ENCODE assay signal across 20 mouse cellular contexts in the genomic region with DNA sequence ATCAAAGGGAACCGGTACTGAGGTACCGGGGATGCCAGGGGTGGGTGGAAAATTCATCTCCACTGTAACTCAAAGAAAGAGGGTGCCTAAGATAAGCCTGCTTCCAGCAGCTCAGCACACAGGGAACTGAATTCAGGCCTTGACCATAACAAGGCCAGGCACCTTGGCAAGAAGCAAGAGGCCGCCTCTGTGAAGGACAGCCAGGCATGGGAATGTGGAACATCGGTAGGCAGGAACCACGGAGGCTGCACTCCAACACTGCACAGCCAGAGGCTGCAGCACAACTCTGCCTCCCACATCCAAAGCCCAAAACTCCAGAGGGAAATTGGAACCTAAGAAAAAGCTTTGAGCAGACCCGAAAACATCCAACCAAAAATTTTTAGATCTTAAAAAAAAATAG.
DNase-seq lines count a peak whose midpoint lies in the region; ATAC-seq and TF ChIP-seq lines count a peak whose summit lies in the region.
"Had no signal": no experiment of that assay in that cellular context is flagged by ENCODE, and none has a peak within 500 bp of the region (broad histone marks: within the 10 kb centered on the region; RNA-seq: fewer than 3 reads in every experiment).

No protein-coding gene starts in this region.

- H3K27ac ChIP-seq in intestine, postnatal 0 days (ENCODE audit: low read depth, low read length): no peak overlapping the region
- H3K27ac ChIP-seq in forebrain, embryonic 16.5 days (ENCODE audit: low read length): no peak overlapping the region
- H3K27ac ChIP-seq: embryonic facial prominence, embryonic 13.5 days; gastrocnemius, adult 2 months; hindbrain, embryonic 13.5 days; kidney, embryonic 15.5 days; midbrain, embryonic 15.5 days had no signal

- no peak overlapping the region for H3K4me2 ChIP-seq in intestine, postnatal 0 days (replicated peaks; ENCODE audit: low read depth)
- H3K4me2 ChIP-seq in forebrain, embryonic 16.5 days (ENCODE audit: low read length): no peak overlapping the region
- H3K4me2 ChIP-seq: embryonic facial prominence, embryonic 13.5 days; heart, embryonic 11.5 days; hindbrain, embryonic 13.5 days; kidney, embryonic 15.5 days; liver, embryonic 11.5 days; midbrain, embryonic 15.5 days had no signal

- no peak for TF ChIP-seq CTCF in intestine, postnatal 0 days (IDR thresholded peaks at IDR 0.05; ENCODE audit: low read depth)

- no peaks in the 10 kb centered on the region for H3K36me3 ChIP-seq in intestine, postnatal 0 days (ENCODE audit: control insufficient read depth, insufficient read depth)
- no peaks in the 10 kb centered on the region for H3K36me3 ChIP-seq in forebrain, embryonic 16.5 days (ENCODE audit: control insufficient read depth, insufficient read depth)
- H3K36me3 ChIP-seq: embryonic facial prominence, embryonic 13.5 days; hindbrain, embryonic 13.5 days; kidney, embryonic 15.5 days; midbrain, embryonic 15.5 days had no signal

- DNase-seq in layer of hippocampus, postnatal 36 days: peak; percentile 28 to 40
- DNase-seq in layer of hippocampus, adult 9-10 months (ENCODE audit: low spot score): no peak
- DNase-seq in testis, postnatal 14 days (ENCODE audit: low spot score): peak; percentile 65
- no peak for DNase-seq in testis, postnatal 10 days (ENCODE audit: low spot score)
- DNase-seq in adrenal gland, postnatal 36 days: peak; percentile 72 to 83
- DNase-seq: cerebellum, adult 9-11 months; forebrain, postnatal 0 days; gastrocnemius, adult 2 months; heart, postnatal 14 days; lung, adult 18-20 months; lung, postnatal 14 days had no signal

- no peak for ATAC-seq in intestine, postnatal 0 days
- ATAC-seq in forebrain, embryonic 16.5 days: no peak
- ATAC-seq: forebrain, postnatal 0 days; midbrain, embryonic 15.5 days had no signal

- no peaks in the 10 kb centered on the region for H3K4me1 ChIP-seq in intestine, postnatal 0 days (replicated peaks; ENCODE audit: control insufficient read depth, insufficient read depth, low read length)
- H3K4me1 ChIP-seq in forebrain, embryonic 16.5 days (replicated peaks; ENCODE audit: control insufficient read depth, insufficient read depth, low read length): peaks cover 3% of the 10 kb centered on the region
- H3K4me1 ChIP-seq: embryonic facial prominence, embryonic 13.5 days; hindbrain, embryonic 13.5 days; kidney, embryonic 15.5 days; megakaryocyte, embryonic 14.5 days; midbrain, embryonic 15.5 days had no signal

- H3K9me3 ChIP-seq in intestine, postnatal 0 days (ENCODE audit: control insufficient read depth): no peaks in the 10 kb centered on the region
- no peaks in the 10 kb centered on the region for H3K9me3 ChIP-seq in forebrain, embryonic 16.5 days (ENCODE audit: control insufficient read depth, low read length)
- H3K9me3 ChIP-seq: embryonic facial prominence, embryonic 13.5 days; hindbrain, embryonic 13.5 days; kidney, embryonic 15.5 days; megakaryocyte, embryonic 14.5 days; midbrain, embryonic 15.5 days had no signal

- 76% methylated on average over 6 of the region's 6 CpGs for WGBS in intestine, postnatal 0 days
- WGBS in forebrain, embryonic 16.5 days: 71% methylated on average over 6 of the region's 6 CpGs

- H3K27me3 ChIP-seq in intestine, postnatal 0 days (replicated peaks; ENCODE audit: control insufficient read depth, insufficient read depth, low read length): no peaks in the 10 kb centered on the region
- no peaks in the 10 kb centered on the region for H3K27me3 ChIP-seq in forebrain, embryonic 16.5 days (replicated peaks; ENCODE audit: control insufficient read depth, insufficient read depth, low read length)
- H3K27me3 ChIP-seq: embryonic facial prominence, embryonic 13.5 days; hindbrain, embryonic 13.5 days; kidney, embryonic 15.5 days; midbrain, embryonic 15.5 days had no signal

- no peak overlapping the region for H3K4me3 ChIP-seq in intestine, postnatal 0 days (ENCODE audit: low read depth, low read length)
- no peak overlapping the region for H3K4me3 ChIP-seq in forebrain, embryonic 16.5 days (replicated peaks; ENCODE audit: low read length)
- H3K4me3 ChIP-seq: embryonic facial prominence, embryonic 13.5 days; gastrocnemius, adult 2 months; hindbrain, embryonic 13.5 days; kidney, embryonic 15.5 days; megakaryocyte, embryonic 14.5 days; midbrain, embryonic 15.5 days had no signal

- no peak overlapping the region for H3K9ac ChIP-seq in intestine, postnatal 0 days (ENCODE audit: low read depth, low read length)
- no peak overlapping the region for H3K9ac ChIP-seq in forebrain, embryonic 16.5 days (replicated peaks; ENCODE audit: low read depth, low read length)
- H3K9ac ChIP-seq: embryonic facial prominence, embryonic 13.5 days; forebrain, postnatal 0 days; hindbrain, embryonic 13.5 days; kidney, embryonic 15.5 days; midbrain, embryonic 15.5 days had no signal

Comparison
In these comparisons a context has a peak if more than half of its experiments do, and no peak if none do; other contexts are left out.
1. DNase-seq: peak in layer of hippocampus, postnatal 36 days (2 of 2), testis, postnatal 14 days (single experiment) and adrenal gland, postnatal 36 days (2 of 2); none in layer of hippocampus, adult 9-10 months (single experiment) and testis, postnatal 10 days (single experiment).